Mouse (Mus musculus) spleen, adult 2 months (tissue): ENCODE data around the gene Igsf3. TPM values are rescaled to one million over a fixed set of nuclear protein-coding genes. Genes with fewer than 3 reads are reported as not detected.

Source experiments
- DNase-seq, 2 experiments: peaks; one replicate each; pipeline versions ENCODE4 v3.0.0 to v3.0.0-alpha.2; 2012 to 2021; ENCODE audit warnings: low spot score in 2 of 2, low read depth in 1 of 2
- H3K27ac ChIP-seq: fragments of 200-500 bp; 2 replicates; pipeline ENCODE4 v1.5.1; 2012; ENCODE audit warnings: low read length, inconsistent platforms; ENCODE audit not compliant: insufficient read depth
- H3K27me3 ChIP-seq: fragments of 200-500 bp; 2 replicates; pipeline ENCODE4 v1.6.1; 2012; ENCODE audit warnings: mild to moderate bottlenecking, moderate library complexity, low read length, inconsistent platforms; ENCODE audit not compliant: control insufficient read depth, insufficient read depth
- H3K36me3 ChIP-seq: fragments of 200-500 bp; 2 replicates; pipeline ENCODE4 v1.6.1; 2012; ENCODE audit warnings: mild to moderate bottlenecking, low read length, inconsistent platforms; ENCODE audit not compliant: control insufficient read depth, insufficient read depth
- H3K4me1 ChIP-seq: fragments of 200-500 bp; 2 replicates; pipeline ENCODE4 v1.6.1; 2011; ENCODE audit warnings: inconsistent platforms; ENCODE audit not compliant: control insufficient read depth, insufficient read depth, insufficient read length
- H3K4me3 ChIP-seq: fragments of 200-500 bp; 2 replicates; pipeline ENCODE4 v1.5.1; 2011; ENCODE audit warnings: mild to moderate bottlenecking, inconsistent platforms; ENCODE audit not compliant: insufficient read depth, insufficient read length; ENCODE audit errors: extremely low read depth
- CTCF ChIP-seq: fragments of 200-500 bp; IDR thresholded peaks from 2 replicates; pipeline ENCODE4 v1.5.1; 2011; ENCODE audit warnings: mild to moderate bottlenecking, inconsistent platforms; ENCODE audit not compliant: insufficient read depth, insufficient read length, insufficient replicate concordance; ENCODE audit errors: extremely low read depth
- POLR2A ChIP-seq: fragments of 200-500 bp; IDR thresholded peaks from 2 replicates; pipeline ENCODE4 v1.6.1; 2011; ENCODE audit warnings: low read depth, low read length, inconsistent platforms
- WGBS: fragments of 180-500 bp; shearing (Covaris S2); methylation state at CpG from one replicate; pipeline ENCODE4 v1.1.7; 2018; 5-methylcytosine and 5-hydroxymethylcytosine counted together
- polyA plus RNA-seq: library from polyadenylated mRNA; depleted of rRNA; stranded (reverse); fragments of >200 nt; gene quantifications from 2 replicates; pipeline ENCODE4 v1.2.3, GENCODE M21; 2012

The Igsf3 gene
- polyA plus RNA-seq, 1 experiment: 1.4 TPM

- no peaks in the 10 kb centered on the region for H3K27me3 ChIP-seq
- no peak overlapping the region for H3K27ac ChIP-seq
- WGBS: 88% methylated on average over 6 of the region's 6 CpGs
- H3K36me3 ChIP-seq: no peaks in the 10 kb centered on the region
- TF ChIP-seq CTCF (no peak), POLR2A (no peak)
- H3K4me3 ChIP-seq: no peak overlapping the region
- DNase-seq: no peak
- no peaks in the 10 kb centered on the region for H3K4me1 ChIP-seq
These were observed 16.1 kb upstream of the Igsf3 start for GRCm38 (mm10) chr3:101360832-101361231.

GRCm38 (mm10) chr3:101362391-101362790 is 14.5 kb upstream of the Igsf3 start:
- WGBS: 94% methylated on average over 4 of the region's 4 CpGs
- no peak overlapping the region for H3K27ac ChIP-seq
- H3K4me3 ChIP-seq: no peak overlapping the region
- H3K36me3 ChIP-seq: no peaks in the 10 kb centered on the region
- no peaks in the 10 kb centered on the region for H3K4me1 ChIP-seq
- H3K27me3 ChIP-seq: no peaks in the 10 kb centered on the region
- TF ChIP-seq CTCF (no peak), POLR2A (no peak)
- DNase-seq: no peak

GRCm38 (mm10) chr3:101363574-101363973 is 13.3 kb upstream of the Igsf3 start:
- DNase-seq: no peak
- Histone ChIP-seq H3K36me3 (no peaks in the 10 kb centered on the region), H3K27ac (no peak overlapping the region), H3K27me3 (no peaks in the 10 kb centered on the region), H3K4me1 (no peaks in the 10 kb centered on the region), H3K4me3 (no peak overlapping the region)
- 83% methylated on average over 7 of the region's 7 CpGs for WGBS
- TF ChIP-seq CTCF (no peak), POLR2A (no peak)

DNA sequence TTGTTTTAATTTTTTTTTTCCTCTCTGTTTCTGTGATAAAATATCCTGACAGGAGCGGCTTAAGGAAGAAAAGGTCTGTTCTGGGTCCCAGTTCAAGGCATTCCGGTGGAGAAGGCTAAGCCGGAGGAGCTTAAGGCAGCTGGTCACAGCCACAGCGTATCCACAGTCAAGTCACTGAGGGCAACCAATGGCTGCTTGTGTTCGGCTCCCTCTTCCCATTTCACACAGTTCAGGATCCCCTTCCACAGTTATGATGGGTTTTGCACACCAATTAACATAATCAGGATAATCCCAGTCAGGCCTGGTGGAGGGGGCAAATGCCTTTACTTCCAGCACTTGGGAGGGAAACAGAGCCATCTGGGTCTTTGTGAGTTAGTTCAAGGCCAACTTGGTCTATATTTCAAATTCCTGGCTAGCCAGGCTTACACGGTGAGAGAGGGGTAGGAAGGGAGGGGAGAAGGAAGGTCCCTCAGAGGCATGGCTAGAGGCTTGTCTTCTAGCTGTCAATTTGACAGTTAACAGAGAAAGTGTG is 11.7 kb upstream of the Igsf3 start:
- 94% methylated on average over 6 of the region's 6 CpGs for WGBS

GRCm38 (mm10) chr3:101365911-101366310 is 11.0 kb upstream of the Igsf3 start:
- Histone ChIP-seq H3K27ac (no peak overlapping the region), H3K27me3 (no peaks in the 10 kb centered on the region), H3K4me3 (no peak overlapping the region), H3K4me1 (no peaks in the 10 kb centered on the region), H3K36me3 (no peaks in the 10 kb centered on the region)
- no peak for TF ChIP-seq CTCF
- no peak for TF ChIP-seq POLR2A
- DNase-seq: no peak
- WGBS: 55% methylated on average over 9 of the region's 9 CpGs

More for the DNA sequence above, 11.7 kb upstream of the Igsf3 start:
- Histone ChIP-seq H3K4me3 (no peak overlapping the region), H3K27me3 (no peaks in the 10 kb centered on the region), H3K36me3 (no peaks in the 10 kb centered on the region), H3K27ac (no peak overlapping the region), H3K4me1 (no peaks in the 10 kb centered on the region)
- DNase-seq: no peak
- TF ChIP-seq POLR2A: no peak
- no peak for TF ChIP-seq CTCF

- DNase-seq: no peak
- WGBS: 23% methylated on average over 11 of the region's 11 CpGs
- Histone ChIP-seq H3K36me3 (no peaks in the 10 kb centered on the region), H3K4me3 (no peak overlapping the region), H3K4me1 (no peaks in the 10 kb centered on the region), H3K27ac (no peak overlapping the region), H3K27me3 (no peaks in the 10 kb centered on the region)
- TF ChIP-seq POLR2A (no peak), CTCF (no peak)
These were observed 9.5 kb upstream of the Igsf3 start for GRCm38 (mm10) chr3:101367372-101367771.

GRCm38 (mm10) chr3:101369301-101369881 is 7.5 kb upstream of the Igsf3 start:
- Histone ChIP-seq H3K4me3 (no peak overlapping the region), H3K4me1 (no peaks in the 10 kb centered on the region), H3K27ac (no peak overlapping the region), H3K27me3 (no peaks in the 10 kb centered on the region), H3K36me3 (no peaks in the 10 kb centered on the region)
- WGBS: 78% methylated on average over 10 of the region's 10 CpGs
- no peak for DNase-seq
- no peak for TF ChIP-seq CTCF
- TF ChIP-seq POLR2A: no peak
